In the genomic region with DNA sequence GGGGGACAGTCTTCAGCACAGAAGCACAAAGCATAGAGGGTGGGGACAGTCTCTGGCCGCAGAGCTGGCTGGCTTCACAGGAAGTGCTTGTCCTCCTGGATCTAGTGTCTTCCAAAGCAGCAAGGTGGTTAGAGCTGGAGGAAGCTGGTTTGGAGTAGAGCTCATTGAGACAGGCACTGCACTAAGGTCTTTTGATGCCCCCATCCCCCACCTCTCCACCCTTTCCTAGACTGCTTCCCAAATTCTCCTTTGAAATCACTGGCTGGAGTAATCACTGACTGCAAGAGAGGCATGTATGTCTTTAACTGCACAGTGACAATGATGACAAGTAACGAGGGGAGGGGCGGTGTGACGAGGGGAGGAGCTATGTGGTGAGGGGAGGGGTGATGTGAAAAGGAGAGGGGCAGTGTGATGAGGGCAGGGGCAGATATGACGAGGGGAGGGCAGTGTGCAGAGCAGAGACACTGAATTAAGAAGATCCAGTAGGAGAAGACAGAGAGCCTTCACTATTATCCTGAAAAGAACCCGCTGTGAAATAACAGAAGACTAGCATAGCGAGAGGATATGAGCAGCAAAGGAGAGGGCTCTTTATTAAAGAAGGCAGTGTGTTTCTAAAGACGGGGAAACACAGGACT, we compare ENCODE assay signal across 16 mouse cellular contexts.
DNase-seq lines count a peak whose midpoint lies in the region; ATAC-seq and TF ChIP-seq lines count a peak whose summit lies in the region.
"Had no signal": no experiment of that assay in that cellular context is flagged by ENCODE, and none has a peak within 500 bp of the region (broad histone marks: within the 10 kb centered on the region; RNA-seq: fewer than 3 reads in every experiment).

No protein-coding gene starts in this region.

- peak overlapping the region; percentile 37; the same call in 1 of the 2 replicates for H3K9ac ChIP-seq in midbrain, embryonic 12.5 days (replicated peaks)
- no peak overlapping the region for H3K9ac ChIP-seq in midbrain, postnatal 0 days (replicated peaks; ENCODE audit: low read length, poor library complexity, severe bottlenecking)
- no peak overlapping the region for H3K9ac ChIP-seq in embryonic facial prominence, embryonic 14.5 days (ENCODE audit: low read depth, low read length)
- 0 out of 2 replicates have a peak overlapping the region, but pooled peaks have one; percentile 8 for H3K9ac ChIP-seq in hindbrain, embryonic 13.5 days
- H3K9ac ChIP-seq: heart, embryonic 12.5 days; liver, postnatal 0 days had no signal

- H3K27me3 ChIP-seq in midbrain, embryonic 12.5 days = no peaks in the 10 kb centered on the region
- H3K27me3 ChIP-seq in midbrain, postnatal 0 days (ENCODE audit: insufficient read depth, low read length) = no peaks in the 10 kb centered on the region
- H3K27me3 ChIP-seq in embryonic facial prominence, embryonic 14.5 days (replicated peaks; ENCODE audit: control insufficient read depth, insufficient read depth, low read length) = no peaks in the 10 kb centered on the region
- no peaks in the 10 kb centered on the region for H3K27me3 ChIP-seq in hindbrain, embryonic 13.5 days
- H3K27me3 ChIP-seq: heart, embryonic 12.5 days; Patski had no signal

- 0 out of 2 replicates have a peak, but pooled peaks cover 6% of the 10 kb centered on the region for H3K36me3 ChIP-seq in midbrain, embryonic 12.5 days
- H3K36me3 ChIP-seq in midbrain, postnatal 0 days (ENCODE audit: insufficient read depth, low read length) = 0 out of 2 replicates have a peak, but pooled peaks cover 3% of the 10 kb centered on the region
- peaks cover 39% of the 10 kb centered on the region for H3K36me3 ChIP-seq in embryonic facial prominence, embryonic 14.5 days (ENCODE audit: control insufficient read depth, insufficient read depth, low read length)
- 0 out of 2 replicates have a peak, but pooled peaks cover 4% of the 10 kb centered on the region for H3K36me3 ChIP-seq in hindbrain, embryonic 13.5 days
- H3K36me3 ChIP-seq: heart, embryonic 12.5 days had no signal

- WGBS in midbrain, embryonic 12.5 days = 63% methylated on average over 8 of the region's 8 CpGs
- 56% methylated on average over 8 of the region's 8 CpGs for WGBS in midbrain, postnatal 0 days
- 53% methylated on average over 8 of the region's 8 CpGs for WGBS in embryonic facial prominence, embryonic 14.5 days
- 61% methylated on average over 8 of the region's 8 CpGs for WGBS in hindbrain, embryonic 13.5 days

- no peak for TF ChIP-seq CTCF in midbrain, postnatal 0 days (IDR thresholded peaks at IDR 0.05)

- H3K4me2 ChIP-seq in midbrain, embryonic 12.5 days (replicated peaks) = no peak overlapping the region
- H3K4me2 ChIP-seq in midbrain, postnatal 0 days (ENCODE audit: low read depth, low read length, poor library complexity, severe bottlenecking) = no peak overlapping the region
- H3K4me2 ChIP-seq in embryonic facial prominence, embryonic 14.5 days (ENCODE audit: low read depth, low read length) = no peak overlapping the region
- no peak overlapping the region for H3K4me2 ChIP-seq in hindbrain, embryonic 13.5 days
- H3K4me2 ChIP-seq: heart, embryonic 12.5 days had no signal

- peaks cover 17% of the 10 kb centered on the region for H3K4me1 ChIP-seq in midbrain, embryonic 12.5 days
- no peaks in the 10 kb centered on the region for H3K4me1 ChIP-seq in midbrain, postnatal 0 days (ENCODE audit: insufficient read depth, low read length)
- 0 out of 2 replicates have a peak, but pooled peaks cover 3% of the 10 kb centered on the region for H3K4me1 ChIP-seq in embryonic facial prominence, embryonic 14.5 days (ENCODE audit: control insufficient read depth, insufficient read depth, low read length)
- peaks cover 14% of the 10 kb centered on the region for H3K4me1 ChIP-seq in hindbrain, embryonic 13.5 days (replicated peaks)

- H3K27ac ChIP-seq in midbrain, embryonic 12.5 days (replicated peaks) = peak overlapping the region; percentile 35; the same call in 1 of the 2 replicates
- no peak overlapping the region for H3K27ac ChIP-seq in midbrain, postnatal 0 days (ENCODE audit: low read depth, low read length)
- no peak overlapping the region for H3K27ac ChIP-seq in embryonic facial prominence, embryonic 14.5 days (replicated peaks; ENCODE audit: low read depth, low read length)
- H3K27ac ChIP-seq in hindbrain, embryonic 13.5 days = no peak overlapping the region

- no peaks in the 10 kb centered on the region for H3K9me3 ChIP-seq in midbrain, embryonic 12.5 days
- no peaks in the 10 kb centered on the region for H3K9me3 ChIP-seq in midbrain, postnatal 0 days (ENCODE audit: low read length)
- no peaks in the 10 kb centered on the region for H3K9me3 ChIP-seq in embryonic facial prominence, embryonic 14.5 days (ENCODE audit: control insufficient read depth, low read length)
- no peaks in the 10 kb centered on the region for H3K9me3 ChIP-seq in hindbrain, embryonic 13.5 days
- H3K9me3 ChIP-seq: heart, embryonic 12.5 days had no signal

- no peak for DNase-seq in midbrain, postnatal 0 days (ENCODE audit: low spot score)
- DNase-seq in embryonic facial prominence, embryonic 14.5 days (ENCODE audit: low spot score) = no peak
- DNase-seq in retina, embryonic 14.5 days (ENCODE audit: low spot score) = peak; percentile 16
- no peak for DNase-seq in right cerebral cortex, adult 2 months (ENCODE audit: low spot score in 2 of 2)
- DNase-seq in cerebellum, adult 18-20 months = no peak
- DNase-seq: gastrocnemius, postnatal 25 days; heart, postnatal 4 days; kidney, postnatal 25 days; layer of hippocampus, adult 9-11 months; liver, postnatal 0 days; thymus, postnatal 14 days had no signal

- no peak overlapping the region for H3K4me3 ChIP-seq in midbrain, embryonic 12.5 days
- no peak overlapping the region for H3K4me3 ChIP-seq in midbrain, postnatal 0 days (ENCODE audit: low read depth, low read length)
- H3K4me3 ChIP-seq in embryonic facial prominence, embryonic 14.5 days (ENCODE audit: low read depth, low read length) = no peak overlapping the region
- no peak overlapping the region for H3K4me3 ChIP-seq in hindbrain, embryonic 13.5 days
- H3K4me3 ChIP-seq: heart, embryonic 12.5 days had no signal

- ATAC-seq in midbrain, embryonic 12.5 days (ENCODE audit: low FRiP score, low read depth) = peak; percentile 27; the same call in 1 of the 2 replicates
- no peak for ATAC-seq in midbrain, postnatal 0 days (ENCODE audit: low FRiP score)
- ATAC-seq in embryonic facial prominence, embryonic 14.5 days (ENCODE audit: low read depth) = peak; percentile 47; the same call in 1 of the 2 replicates
- ATAC-seq in hindbrain, embryonic 13.5 days (ENCODE audit: low FRiP score) = no peak
- ATAC-seq: CD4-positive, CD25-positive, alpha-beta regulatory T cell, adult 4 months; liver, postnatal 0 days; Patski had no signal

Comparison
In these comparisons a context has a peak if more than half of its experiments do, and no peak if none do; other contexts are left out.
1. ATAC-seq: peak in midbrain, embryonic 12.5 days (single experiment) and embryonic facial prominence, embryonic 14.5 days (single experiment); none in midbrain, postnatal 0 days (single experiment) and hindbrain, embryonic 13.5 days (single experiment).
2. H3K9ac ChIP-seq: peak in midbrain, embryonic 12.5 days (single experiment) and hindbrain, embryonic 13.5 days (single experiment); none in midbrain, postnatal 0 days (single experiment) and embryonic facial prominence, embryonic 14.5 days (single experiment).